Mouse (Mus musculus) brain, embryonic 14.5 days (tissue): ENCODE results near the gene Gk2.

Experiments used
- CTCF ChIP-seq: fragments of 200-500 bp; IDR thresholded peaks from 2 replicates; pipeline ENCODE4 v1.5.1; 2012; ENCODE audit warnings: inconsistent platforms, mild to moderate bottlenecking, moderate library complexity, borderline replicate concordance; ENCODE audit not compliant: insufficient read depth, insufficient read length; ENCODE audit errors: extremely low read depth
- POLR2A ChIP-seq: fragments of 200-500 bp; IDR thresholded peaks from 2 replicates; pipeline ENCODE4 v1.6.1; 2012; ENCODE audit warnings: mild to moderate bottlenecking, inconsistent platforms, borderline replicate concordance; ENCODE audit not compliant: poor library complexity, insufficient read depth, insufficient read length, severe bottlenecking; ENCODE audit errors: extremely low read depth

DNA sequence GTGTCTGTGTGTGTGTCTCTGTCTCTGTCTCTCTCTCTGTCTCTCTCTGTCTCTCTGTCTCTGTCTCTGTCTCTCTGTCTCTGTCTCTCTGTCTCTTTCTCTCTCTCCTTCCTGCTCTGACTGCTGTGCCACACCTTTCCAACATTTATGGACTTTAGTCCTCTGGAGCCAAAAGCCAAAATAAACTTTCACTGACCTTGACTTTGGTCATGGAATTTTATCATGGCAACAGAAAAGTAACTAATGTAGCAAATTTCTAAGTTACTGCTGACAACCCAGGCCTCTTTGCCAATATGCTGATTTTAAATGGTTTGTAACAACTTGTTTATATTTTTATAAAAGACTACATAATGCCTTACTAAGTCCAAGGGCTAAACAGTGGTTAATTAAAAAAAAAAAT lies 41.2 kb upstream of the Gk2 start:
- TF ChIP-seq POLR2A: no peak
- no peak for TF ChIP-seq CTCF
